Mouse (Mus musculus): ENCODE data around the gene Nmrk2. TPM values are rescaled to one million over a fixed set of nuclear protein-coding genes. Genes with fewer than 3 reads are reported as not detected.

Nmrk2 gene
- total and polyA plus RNA-seq, 3 experiments, result not detected

DNA sequence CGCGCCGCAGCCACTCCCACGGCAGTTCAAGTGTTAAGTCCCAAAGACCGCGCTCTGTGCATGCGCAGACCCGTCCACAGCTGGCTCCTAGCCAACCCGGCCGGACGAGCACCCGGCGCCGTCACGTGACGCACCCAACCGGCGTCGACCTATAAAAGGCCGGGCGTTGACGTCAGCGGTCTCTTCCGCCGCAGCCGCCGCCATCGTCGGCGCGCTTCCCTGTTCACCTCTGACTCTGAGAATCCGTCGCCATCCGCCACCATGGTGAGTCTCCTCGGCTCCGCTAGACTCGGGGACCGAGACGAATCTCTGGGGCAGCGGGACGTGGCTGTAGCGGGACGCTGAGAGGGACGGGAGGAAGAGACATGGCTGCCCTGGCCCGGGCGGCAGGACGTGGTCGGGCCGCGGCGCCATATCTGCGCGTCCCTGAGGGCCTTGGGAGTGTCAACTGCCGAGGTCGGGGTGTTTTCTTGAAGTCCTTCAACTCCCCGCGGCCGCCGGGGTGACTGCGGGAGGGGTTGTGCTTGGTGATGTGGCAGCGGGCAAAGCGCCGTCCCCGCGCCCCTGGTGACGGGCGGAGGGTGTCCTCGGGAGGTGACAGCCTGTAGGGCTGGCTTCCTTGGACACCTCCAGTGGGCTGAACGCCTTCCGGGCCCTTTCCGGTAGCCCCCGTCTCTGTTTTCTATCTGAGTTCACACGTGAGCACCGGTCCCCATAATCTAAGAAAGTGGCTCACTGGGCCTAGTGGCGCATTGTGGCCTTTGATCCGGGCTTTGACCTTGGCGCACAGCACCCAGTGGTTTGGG is 25.2 kb downstream of the Nmrk2 start, which contains the start of gene Eef2:
Gene Eef2, plus strand, starts transcription at position 166 of the 806 bp plus-strand sequence.
- Histone ChIP-seq H3K79me2 (replicated peaks; ENCODE audit: control insufficient read depth, extremely low read depth, insufficient read depth, poor library complexity, severe bottlenecking) (peaks cover 39% of the 10 kb centered on the region), H3K9ac (ENCODE audit: insufficient read depth, low read depth) (peak within 1 kb of the TSS; percentile 98), H3K4me2 (ENCODE audit: insufficient read depth, low read depth, poor library complexity, severe bottlenecking) (peak within 1 kb of the TSS; percentile 93), H3K36me3 (replicated peaks in 1 of 2; ENCODE audit: control insufficient read depth in 1 of 2, insufficient read depth in 1 of 2, low read length in 1 of 2) (peaks cover 44 to 45% of the 10 kb centered on the region in 2 experiments), H3K27ac (ENCODE audit: insufficient read depth, low read depth) (peak within 1 kb of the TSS; percentile 84), H3K9me3 (replicated peaks; ENCODE audit: low read length) (no peaks in the 10 kb centered on the region), H3K4me3 (replicated peaks in 1 of 3; ENCODE audit: low read depth in 2 of 3, low read length in 2 of 3, poor library complexity in 1 of 3) (peak within 1 kb of the TSS; percentile 96 to 99 (median 99)), H3K27me3 (replicated peaks) (no peaks in the 10 kb centered on the region), H3K4me1 (ENCODE audit: control insufficient read depth in 1 of 2, insufficient read depth in 2 of 2) (peaks cover 22 to 47% of the 10 kb centered on the region in 2 experiments)
- in situ Hi-C loops (cut with MboI; ENCODE audit: low pct_ligation_motif_present, low pct_unique_long_range_greater_than_20kb, low sequenced_read_pairs) (loop anchor here (10.0 kb wide), 1 partner anchor 102 kb away; the partner anchor contains the start of gene Thop1), dilution Hi-C loops (cut with MboI; ENCODE audit: extremely low pct_ligation_motif_present, extremely low pct_unique_long_range_greater_than_20kb, low sequenced_read_pairs) (no loop called here)
- no peak; the same call in 1 of the 2 replicates for TF ChIP-seq UBTF (IDR thresholded peaks at IDR 0.05; ENCODE audit: low read depth, low read length)
- TF ChIP-seq SMC3 (IDR thresholded peaks at IDR 0.05; ENCODE audit: low read depth, low read length), result no peak
- peak; percentile 71; the same call in 1 of the 2 replicates for TF ChIP-seq SIN3A (IDR thresholded peaks at IDR 0.05; ENCODE audit: low read length)
- TF ChIP-seq IRF4 (IDR thresholded peaks at IDR 0.05; ENCODE audit: low read depth, low read length), result peak; percentile 28; the same call in 1 of the 2 replicates
- peak; percentile 73; the same call in 1 of the 2 replicates for TF ChIP-seq CHD1 (IDR thresholded peaks at IDR 0.05; ENCODE audit: low read depth, low read length)
- TF ChIP-seq RAD21 (IDR thresholded peaks at IDR 0.05; ENCODE audit: low read depth, low read length), result no peak
- TF ChIP-seq CTCF (conservative IDR thresholded peaks at IDR 0.05 in 1 of 2, IDR thresholded peaks at IDR 0.05 in 1 of 2; ENCODE audit: low read depth in 2 of 2, low read length in 2 of 2), result no peak
- peak; percentile 98 for TF ChIP-seq MYC (IDR thresholded peaks at IDR 0.05; ENCODE audit: low read depth, low read length)
- peak; percentile 100 for TF ChIP-seq USF1 (IDR thresholded peaks at IDR 0.05; ENCODE audit: low read depth, low read length)
- no peak for TF ChIP-seq JUND (conservative IDR thresholded peaks at IDR 0.05; ENCODE audit: low read depth, low read length)
- peak; percentile 74 for TF ChIP-seq ELF1 (IDR thresholded peaks at IDR 0.05; ENCODE audit: low read depth, low read length)
- TF ChIP-seq ZMIZ1 (IDR thresholded peaks at IDR 0.05; ENCODE audit: low read depth, low read length), result peak; percentile 98
- TF ChIP-seq PAX5 (IDR thresholded peaks at IDR 0.05; ENCODE audit: low read length), result no peak
- TF ChIP-seq USF2 (conservative IDR thresholded peaks at IDR 0.05; ENCODE audit: low read depth, low read length), result peak; percentile 98
- TF ChIP-seq TBP (conservative IDR thresholded peaks at IDR 0.05; ENCODE audit: low read depth, low read length), result peak; percentile 97
- peak; percentile 94 for TF ChIP-seq BHLHE40 (IDR thresholded peaks at IDR 0.05; ENCODE audit: low read depth, low read length)
- TF ChIP-seq RCOR1 (conservative IDR thresholded peaks at IDR 0.05; ENCODE audit: low read depth, low read length), result no peak
- no peak; the same call in 1 of the 2 replicates for TF ChIP-seq JUN (IDR thresholded peaks at IDR 0.05; ENCODE audit: insufficient read depth, low read depth, low read length)
- peak; percentile 92 for TF ChIP-seq NRF1 (IDR thresholded peaks at IDR 0.05; ENCODE audit: low read depth, low read length)
- TF ChIP-seq KAT2A (IDR thresholded peaks at IDR 0.05; ENCODE audit: insufficient replicate concordance, low read length), result peak; percentile 94
- TF ChIP-seq ETS1 (conservative IDR thresholded peaks at IDR 0.05; ENCODE audit: low read depth, low read length), result peak; percentile 55
- peak; percentile 84 for TF ChIP-seq MXI1 (IDR thresholded peaks at IDR 0.05; ENCODE audit: low read depth, low read length)
- TF ChIP-seq ZNF384 (IDR thresholded peaks at IDR 0.05; ENCODE audit: low read depth, low read length), result no peak
- TF ChIP-seq POLR2AphosphoS2 (IDR thresholded peaks at IDR 0.05; ENCODE audit: low read depth, low read length), result peak; percentile 97
- TF ChIP-seq NELFE (IDR thresholded peaks at IDR 0.05; ENCODE audit: low read depth, low read length), result peak; percentile 99
- peak; percentile 44; the same call in 1 of the 2 replicates for TF ChIP-seq CHD2 (IDR thresholded peaks at IDR 0.05; ENCODE audit: low read length)
- peak; percentile 99 for TF ChIP-seq TCF12 (IDR thresholded peaks at IDR 0.05; ENCODE audit: low read depth, low read length)
- no peak for TF ChIP-seq ZC3H11A (IDR thresholded peaks at IDR 0.05; ENCODE audit: low read depth, low read length)
- TF ChIP-seq GABPA (IDR thresholded peaks at IDR 0.05; ENCODE audit: insufficient replicate concordance, low read depth, low read length), result no peak
- peak; percentile 99 for TF ChIP-seq MAX (IDR thresholded peaks at IDR 0.05; ENCODE audit: low read length)
- peak; percentile 75 for TF ChIP-seq HCFC1 (IDR thresholded peaks at IDR 0.05; ENCODE audit: low read depth, low read length)
- no peak for TF ChIP-seq EP300 (IDR thresholded peaks at IDR 0.05; ENCODE audit: low read length)
- peak; percentile 67; the same call in 1 of the 2 replicates for TF ChIP-seq MAZ (IDR thresholded peaks at IDR 0.05; ENCODE audit: low read depth, low read length)
- TF ChIP-seq E2F4 (IDR thresholded peaks at IDR 0.05; ENCODE audit: insufficient replicate concordance, low read depth, low read length), result no peak
- peak; percentile 69 for TF ChIP-seq MEF2A (IDR thresholded peaks at IDR 0.05; ENCODE audit: borderline replicate concordance, low read depth, low read length)
- TF ChIP-seq POLR2A (IDR thresholded peaks at IDR 0.05; ENCODE audit: low read depth, low read length), result peak; percentile 99
- DNase-seq (ENCODE audit: extremely low read depth), result peak; percentile 97
